Mouse (Mus musculus): ENCODE data around the gene Hook2. TPM values are rescaled to one million over a fixed set of nuclear protein-coding genes. Genes with fewer than 3 reads are reported as not detected.
A peak's percentile ranks its signal among the peaks of the same experiment; 100 is the strongest.

Gene Hook2
- polyA plus RNA-seq, 1 experiment = 3.6 TPM

DNA sequence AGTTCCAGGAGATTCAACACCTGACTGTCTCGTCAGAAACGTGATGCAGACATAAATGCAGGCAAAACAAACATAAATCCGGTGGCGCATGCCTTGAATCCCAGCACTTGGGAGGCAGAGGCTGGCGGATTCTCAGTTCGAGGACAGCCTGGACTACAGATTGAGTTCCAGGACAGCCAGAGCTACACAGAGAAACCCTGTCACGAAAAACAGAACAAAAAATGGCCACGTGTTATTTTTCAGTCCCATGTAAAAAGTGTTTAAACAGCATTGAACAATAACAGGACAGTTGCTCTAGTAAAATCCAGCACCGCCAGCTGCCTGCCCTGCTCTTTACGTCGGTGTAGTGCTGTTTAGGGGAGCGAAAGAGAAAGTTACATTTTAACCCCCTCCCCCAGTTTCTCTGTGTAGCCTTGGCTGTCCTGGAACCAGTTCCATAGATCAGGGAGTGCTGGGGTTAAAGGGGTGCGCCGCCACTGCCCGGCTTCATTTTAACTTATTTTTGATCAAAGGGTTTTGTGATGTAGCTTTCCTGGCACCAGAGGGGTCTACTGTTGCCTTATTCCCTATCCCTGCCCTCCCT is 45.4 kb downstream of the Hook2 start:
- Histone ChIP-seq H3K27ac (ENCODE audit: insufficient read depth, low read length) (peak overlapping the region; percentile 30), H3K4me3 (ENCODE audit: extremely low read depth, insufficient read depth, insufficient read length) (peak overlapping the region; percentile 78), H3K36me3 (ENCODE audit: control insufficient read depth, insufficient read depth, low read length) (peaks cover 11% of the 10 kb centered on the region), H3K27me3 (ENCODE audit: control insufficient read depth, insufficient read depth, low read length) (no peaks in the 10 kb centered on the region), H3K4me1 (ENCODE audit: control insufficient read depth, insufficient read depth, insufficient read length) (peaks cover 8% of the 10 kb centered on the region; the same call in 1 of the 2 replicates)
- no peak for TF ChIP-seq POLR2A (IDR thresholded peaks at IDR 0.05; ENCODE audit: low read depth, low read length)
- DNase-seq (ENCODE audit: low read depth in 1 of 2, low spot score in 2 of 2) = no peak
- 1% methylated on average over 15 of the region's 15 CpGs for WGBS

- peak overlapping the region; percentile 82 for H3K27ac ChIP-seq (ENCODE audit: insufficient read depth, low read length)
- TF ChIP-seq POLR2A (IDR thresholded peaks at IDR 0.05; ENCODE audit: low read depth, low read length) = no peak; the same call in 1 of the 2 replicates
- TF ChIP-seq CTCF (IDR thresholded peaks at IDR 0.05; ENCODE audit: extremely low read depth, insufficient read depth, insufficient read length, insufficient replicate concordance) = no peak
- H3K4me3 ChIP-seq (ENCODE audit: extremely low read depth, insufficient read depth, insufficient read length) = peak overlapping the region; percentile 78
- H3K4me1 ChIP-seq (ENCODE audit: control insufficient read depth, insufficient read depth, insufficient read length) = peaks cover 8% of the 10 kb centered on the region; the same call in 1 of the 2 replicates
- peaks cover 13% of the 10 kb centered on the region for H3K36me3 ChIP-seq (ENCODE audit: control insufficient read depth, insufficient read depth, low read length)
- H3K27me3 ChIP-seq (ENCODE audit: control insufficient read depth, insufficient read depth, low read length) = no peaks in the 10 kb centered on the region
- no peak for DNase-seq (ENCODE audit: low read depth in 1 of 2, low spot score in 2 of 2)
- under 1% methylated on average over 9 of the region's 9 CpGs for WGBS
Measured at GRCm38 (mm10) chr8:85036381-85036717, 45.9 kb downstream of the Hook2 start.

DNA sequence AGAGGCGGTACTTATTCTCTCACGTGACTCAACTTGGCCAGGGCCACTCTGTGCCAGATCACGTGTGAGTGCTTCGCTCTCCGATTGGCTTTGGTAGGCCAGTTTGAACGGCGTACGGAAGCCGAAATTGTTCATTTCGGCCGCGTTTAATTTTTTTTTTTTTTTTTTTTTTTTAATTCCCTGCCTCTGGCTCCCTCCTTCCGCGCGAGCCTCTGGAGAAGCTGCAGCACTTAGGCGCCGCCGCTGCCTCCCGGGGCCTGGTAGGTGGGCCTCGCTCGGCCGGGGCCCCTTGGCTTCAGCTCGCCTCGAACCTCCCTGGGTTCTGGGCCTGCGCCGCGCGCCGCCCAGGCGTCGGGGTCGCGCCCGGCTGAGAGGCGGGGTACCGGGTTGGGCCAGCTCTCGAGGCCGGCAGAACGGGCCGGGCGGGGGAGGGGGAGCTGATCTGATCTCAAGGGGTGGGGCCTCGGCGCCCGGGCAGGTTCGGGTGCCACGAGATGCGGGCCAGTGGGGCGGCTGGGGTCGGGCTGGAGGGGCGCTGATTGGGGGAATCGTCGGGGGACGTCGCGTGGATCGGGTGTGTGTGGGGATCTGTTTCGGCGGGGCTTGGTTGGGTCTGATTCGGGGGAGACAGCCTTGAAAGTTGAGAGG is 46.4 kb downstream of the Hook2 start, which contains the start of gene Tnpo2:
TSS of gene Tnpo2 (plus strand) at position 198 of the 648 bp plus-strand sequence.
- Histone ChIP-seq H3K27me3 (ENCODE audit: control insufficient read depth, insufficient read depth, low read length) (no peaks in the 10 kb centered on the region), H3K4me1 (ENCODE audit: control insufficient read depth, insufficient read depth, insufficient read length) (peaks cover 8% of the 10 kb centered on the region; the same call in 1 of the 2 replicates), H3K4me3 (ENCODE audit: extremely low read depth, insufficient read depth, insufficient read length) (peak within 1 kb of the TSS; percentile 88), H3K36me3 (ENCODE audit: control insufficient read depth, insufficient read depth, low read length) (peaks cover 11% of the 10 kb centered on the region), H3K27ac (ENCODE audit: insufficient read depth, low read length) (peak within 1 kb of the TSS; percentile 92)
- under 1% methylated on average over 57 of the region's 59 CpGs for WGBS
- DNase-seq (ENCODE audit: low read depth in 1 of 2, low spot score in 2 of 2) = peak; percentile 87 to 93
- no peak for TF ChIP-seq POLR2A (IDR thresholded peaks at IDR 0.05; ENCODE audit: low read depth, low read length)
- TF ChIP-seq CTCF (IDR thresholded peaks at IDR 0.05; ENCODE audit: extremely low read depth, insufficient read depth, insufficient read length, insufficient replicate concordance) = no peak

DNA sequence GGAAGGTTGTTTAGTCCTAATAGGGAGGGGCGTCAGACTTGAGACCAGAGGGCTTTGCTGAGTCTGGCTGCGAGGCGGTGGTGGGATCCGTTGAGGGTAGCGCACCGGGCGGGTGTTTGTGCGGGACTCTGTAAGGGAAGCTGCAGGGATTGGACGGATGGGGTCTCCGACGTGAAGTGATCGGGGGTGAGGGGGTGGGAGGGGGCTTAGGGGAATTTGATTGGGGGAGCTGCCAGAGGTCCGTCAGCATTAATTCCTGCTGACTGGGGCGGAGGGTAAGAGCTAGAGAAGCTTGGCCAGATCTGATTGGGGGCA is 46.9 kb downstream of the Hook2 start:
- no peak for DNase-seq (ENCODE audit: low read depth in 1 of 2, low spot score in 2 of 2)
- peaks cover 8% of the 10 kb centered on the region; the same call in 1 of the 2 replicates for H3K4me1 ChIP-seq (ENCODE audit: control insufficient read depth, insufficient read depth, insufficient read length)
- 2% methylated on average over 14 of the region's 14 CpGs for WGBS

DNA sequence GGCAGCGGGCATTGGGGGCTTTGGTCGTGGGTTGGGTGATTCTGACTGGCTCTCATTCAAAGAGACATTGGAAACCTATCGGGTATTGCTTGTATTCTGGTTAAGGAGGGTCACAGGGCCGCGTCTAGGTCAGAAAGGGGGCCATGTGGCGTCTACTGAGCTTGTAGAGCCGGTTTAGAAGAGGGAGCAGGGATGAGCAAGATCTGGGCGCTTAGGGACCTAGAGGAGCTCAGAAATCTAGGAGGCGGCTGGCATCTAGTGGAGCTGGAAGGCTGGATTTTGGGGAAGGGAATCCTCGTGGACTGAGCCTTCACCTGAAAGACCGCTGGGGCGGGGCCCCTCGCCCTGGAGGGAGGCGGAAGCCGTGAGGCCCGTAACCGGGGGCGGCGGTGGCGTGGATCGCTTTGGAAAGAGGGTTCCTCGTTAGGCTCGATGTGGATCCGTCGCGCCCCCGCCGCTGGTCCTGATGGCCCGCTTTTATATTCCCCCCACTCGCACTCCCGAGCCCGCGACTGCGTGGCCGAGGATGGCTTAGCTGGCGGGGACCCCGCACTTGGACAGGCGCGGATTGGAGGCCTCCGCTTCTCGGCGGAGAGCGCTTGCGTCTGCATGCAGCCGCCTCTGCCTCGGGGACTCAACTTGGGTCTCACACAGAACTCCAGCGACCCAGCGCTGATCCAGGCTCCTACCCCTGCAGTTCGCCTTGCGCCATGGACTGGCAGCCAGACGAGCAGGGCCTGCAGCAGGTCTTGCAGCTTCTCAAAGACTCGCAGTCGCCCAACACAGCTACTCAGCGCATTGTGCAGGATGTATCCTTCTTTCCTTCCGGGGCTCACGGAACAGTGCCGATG is 47.5 kb downstream of the Hook2 start:
- peak in 1 of 2 experiments; percentile 50 for DNase-seq (ENCODE audit: low read depth in 1 of 2, low spot score in 2 of 2)
- Histone ChIP-seq H3K4me1 (ENCODE audit: control insufficient read depth, insufficient read depth, insufficient read length) (peaks cover 8% of the 10 kb centered on the region; the same call in 1 of the 2 replicates), H3K36me3 (ENCODE audit: control insufficient read depth, insufficient read depth, low read length) (peaks cover 7% of the 10 kb centered on the region), H3K27ac (ENCODE audit: insufficient read depth, low read length) (peak overlapping the region; percentile 55), H3K4me3 (ENCODE audit: extremely low read depth, insufficient read depth, insufficient read length) (peak overlapping the region; percentile 88), H3K27me3 (ENCODE audit: control insufficient read depth, insufficient read depth, low read length) (no peaks in the 10 kb centered on the region)
- WGBS = under 1% methylated on average over 57 of the region's 57 CpGs
- TF ChIP-seq POLR2A (IDR thresholded peaks at IDR 0.05; ENCODE audit: low read depth, low read length) (no peak), CTCF (IDR thresholded peaks at IDR 0.05; ENCODE audit: extremely low read depth, insufficient read depth, insufficient read length, insufficient replicate concordance) (no peak)

More for the DNA sequence above, 46.9 kb downstream of the Hook2 start:
- Histone ChIP-seq H3K27ac (ENCODE audit: insufficient read depth, low read length) (peak overlapping the region; percentile 21; the same call in 1 of the 2 replicates), H3K27me3 (ENCODE audit: control insufficient read depth, insufficient read depth, low read length) (no peaks in the 10 kb centered on the region), H3K36me3 (ENCODE audit: control insufficient read depth, insufficient read depth, low read length) (peaks cover 11% of the 10 kb centered on the region), H3K4me3 (ENCODE audit: extremely low read depth, insufficient read depth, insufficient read length) (peak overlapping the region; percentile 88)
- TF ChIP-seq CTCF (IDR thresholded peaks at IDR 0.05; ENCODE audit: extremely low read depth, insufficient read depth, insufficient read length, insufficient replicate concordance) = no peak
- TF ChIP-seq POLR2A (IDR thresholded peaks at IDR 0.05; ENCODE audit: low read depth, low read length) = no peak

DNA sequence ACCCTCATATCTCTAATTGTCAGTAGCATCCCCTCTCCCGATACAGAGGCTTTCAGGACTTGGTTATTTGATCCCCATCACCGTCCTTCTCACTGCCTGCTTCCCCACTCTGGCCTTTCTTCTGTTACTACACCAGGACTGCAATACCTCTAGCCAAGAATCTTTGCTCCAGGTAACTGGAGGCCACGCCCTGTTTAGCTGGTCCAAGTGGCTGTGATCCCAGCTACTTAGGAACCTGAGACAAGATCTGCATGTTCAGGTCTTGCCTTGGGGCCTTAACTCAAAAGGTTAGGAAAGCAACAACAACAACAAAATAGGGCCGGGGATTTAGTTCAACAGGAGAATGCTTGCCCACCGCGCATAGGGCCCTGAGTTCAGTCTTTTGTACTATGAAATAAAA is 53.2 kb downstream of the Hook2 start:
- WGBS = 95% methylated on average over 6 of the region's 6 CpGs
- H3K4me3 ChIP-seq (ENCODE audit: extremely low read depth, insufficient read depth, insufficient read length) = no peak overlapping the region
- no peak for DNase-seq (ENCODE audit: low read depth in 1 of 2, low spot score in 2 of 2)
- peaks cover 35% of the 10 kb centered on the region for H3K36me3 ChIP-seq (ENCODE audit: control insufficient read depth, insufficient read depth, low read length)
- no peak overlapping the region for H3K27ac ChIP-seq (ENCODE audit: insufficient read depth, low read length)
- no peaks in the 10 kb centered on the region for H3K27me3 ChIP-seq (ENCODE audit: control insufficient read depth, insufficient read depth, low read length)
- TF ChIP-seq POLR2A (IDR thresholded peaks at IDR 0.05; ENCODE audit: low read depth, low read length) (no peak), CTCF (IDR thresholded peaks at IDR 0.05; ENCODE audit: extremely low read depth, insufficient read depth, insufficient read length, insufficient replicate concordance) (no peak)
- H3K4me1 ChIP-seq (ENCODE audit: control insufficient read depth, insufficient read depth, insufficient read length) = 0 out of 2 replicates have a peak, but pooled peaks cover under 1% of the 10 kb centered on the region

Other genes starting within 250 kb of the Hook2 start
- 13.7 and 17.1 TPM in 2 replicates for gene Nfix, start 190.3 kb upstream of the Hook2 start, polyA plus RNA-seq (2012; rRNA removed)
- gene Dand5, start 167.8 kb upstream of the Hook2 start, polyA plus RNA-seq (2012; rRNA removed) = 1.6 and 1.8 TPM in 2 replicates
- gene Gadd45gip1, start 159.1 kb upstream of the Hook2 start, polyA plus RNA-seq (2012; rRNA removed) = 20.3 and 61.4 TPM in 2 replicates
- gene Rad23a, start 149.9 kb upstream of the Hook2 start, polyA plus RNA-seq (2012; rRNA removed) = 125 and 162 TPM in 2 replicates
- 112 and 116 TPM in 2 replicates for gene Calr, start 143.7 kb upstream of the Hook2 start, polyA plus RNA-seq (2012; rRNA removed)
- gene Farsa, start 133.6 kb upstream of the Hook2 start, polyA plus RNA-seq (2012; rRNA removed) = 50.3 and 55.0 TPM in 2 replicates
- gene Syce2, start 118.5 kb upstream of the Hook2 start, polyA plus RNA-seq (2012; rRNA removed) = 1.8 and 2.0 TPM in 2 replicates
- gene Gcdh, start 96.7 kb upstream of the Hook2 start, polyA plus RNA-seq (2012; rRNA removed) = 44.2 and 48.3 TPM in 2 replicates
- 46.5 and 70.0 TPM in 2 replicates for gene Klf1, start 88.7 kb upstream of the Hook2 start, polyA plus RNA-seq (2012; rRNA removed)
- 43.4 and 44.9 TPM in 2 replicates for gene Dnase2a, start 82.0 kb upstream of the Hook2 start, polyA plus RNA-seq (2012; rRNA removed)
- gene Mast1, start 53.2 kb upstream of the Hook2 start, polyA plus RNA-seq (2012; rRNA removed) = 0.70 and 0.74 TPM in 2 replicates
- gene Rtbdn, start 43.6 kb upstream of the Hook2 start, polyA plus RNA-seq (2012; rRNA removed) = not detected in 2 replicates
- not detected in 2 replicates for gene Gm49661, start 21.2 kb upstream of the Hook2 start, polyA plus RNA-seq (2012; rRNA removed)
- 149 and 164 TPM in 2 replicates for gene Prdx2, start 21.0 kb upstream of the Hook2 start, polyA plus RNA-seq (2012; rRNA removed)
- 34.2 and 35.6 TPM in 2 replicates for gene Rnaseh2a, start 20.8 kb upstream of the Hook2 start, polyA plus RNA-seq (2012; rRNA removed)
- 89.2 and 154 TPM in 2 replicates for gene Junb, start 11.9 kb upstream of the Hook2 start, polyA plus RNA-seq (2012; rRNA removed)
- not detected in 2 replicates for gene Best2, start 23.9 kb downstream of the Hook2 start, polyA plus RNA-seq (2012; rRNA removed)
- gene Asna1, start 34.7 kb downstream of the Hook2 start, polyA plus RNA-seq (2012; rRNA removed) = 71.6 and 72.0 TPM in 2 replicates
- gene Trir, start 36.2 kb downstream of the Hook2 start, polyA plus RNA-seq (2012; rRNA removed) = 87.8 and 137 TPM in 2 replicates
- 40.0 and 47.5 TPM in 2 replicates for gene Tnpo2, start 46.3 kb downstream of the Hook2 start, polyA plus RNA-seq (2012; rRNA removed)
- gene Fbxw9, start 69.5 kb downstream of the Hook2 start, polyA plus RNA-seq (2012; rRNA removed) = 18.8 and 22.5 TPM in 2 replicates
- 0.48 and 1.4 TPM in 2 replicates for gene Gm5741, start 77.4 kb downstream of the Hook2 start, polyA plus RNA-seq (2012; rRNA removed)
- gene Dhps, start 81.2 kb downstream of the Hook2 start, polyA plus RNA-seq (2012; rRNA removed) = 40.6 and 84.9 TPM in 2 replicates
- 68.5 and 73.6 TPM in 2 replicates for gene Wdr83os, start 90.1 kb downstream of the Hook2 start, polyA plus RNA-seq (2012; rRNA removed)
- gene Wdr83, start 90.7 kb downstream of the Hook2 start, polyA plus RNA-seq (2012; rRNA removed) = 20.6 and 26.3 TPM in 2 replicates
- gene Man2b1, start 92.7 kb downstream of the Hook2 start, polyA plus RNA-seq (2012; rRNA removed) = 163 and 165 TPM in 2 replicates
- gene Zfp791, start 132.5 kb downstream of the Hook2 start, polyA plus RNA-seq (2012; rRNA removed) = 0.05 and 0.11 TPM in 2 replicates
- 0.04 TPM in 1 of 2 replicates, not detected in the other for gene Cks1brt, start 161.3 kb downstream of the Hook2 start, polyA plus RNA-seq (2012; rRNA removed)
- gene Olfr371, start 235.4 kb downstream of the Hook2 start, polyA plus RNA-seq (2012; rRNA removed) = not detected in 2 replicates